Mouse (Mus musculus) neural tube, embryonic 13.5 days (tissue): Measurements from ENCODE around the gene Ntn4. TPM values are rescaled to one million over a fixed set of nuclear protein-coding genes. Genes with fewer than 3 reads are reported as not detected.

ENCODE experiments used
- ATAC-seq: fragments of 200-750 bp; cut with Nextera tagmentation; 2 replicates; pipeline ENCODE4 v1.8.0; 2017; ENCODE audit warnings: low read depth, mild to moderate bottlenecking, moderate TSS enrichment, moderate library complexity
- H3K27ac ChIP-seq: fragments of 300-500 bp; sonication (generic); replicated peaks from 2 replicates; pipeline ENCODE4 v1.5.1; 2015; ENCODE audit warnings: moderate library complexity, mild to moderate bottlenecking, inconsistent platforms
- H3K27me3 ChIP-seq: fragments of 300-500 bp; sonication (generic); 2 replicates; pipeline ENCODE4 v1.6.1; 2015; ENCODE audit warnings: mild to moderate bottlenecking, inconsistent platforms
- H3K36me3 ChIP-seq: fragments of 300-500 bp; sonication (generic); 2 replicates; pipeline ENCODE4 v1.6.1; 2015; ENCODE audit warnings: mild to moderate bottlenecking, inconsistent platforms
- H3K4me1 ChIP-seq: fragments of 300-500 bp; sonication (generic); replicated peaks from 2 replicates; pipeline ENCODE4 v1.6.1; 2015; ENCODE audit warnings: inconsistent platforms
- H3K4me2 ChIP-seq: fragments of 300-500 bp; sonication (generic); 2 replicates; pipeline ENCODE4 v1.6.1; 2015; ENCODE audit warnings: inconsistent platforms, mild to moderate bottlenecking, moderate library complexity
- H3K4me3 ChIP-seq: fragments of 300-500 bp; sonication (generic); 2 replicates; pipeline ENCODE4 v1.5.1; 2015; ENCODE audit warnings: mild to moderate bottlenecking, inconsistent platforms
- H3K9ac ChIP-seq: fragments of 300-500 bp; sonication (generic); 2 replicates; pipeline ENCODE4 v1.6.1; 2015; ENCODE audit warnings: moderate library complexity, mild to moderate bottlenecking, inconsistent platforms
- H3K9me3 ChIP-seq: fragments of 300-500 bp; sonication (generic); 2 replicates; pipeline ENCODE4 v1.6.1; 2016; ENCODE audit warnings: inconsistent platforms
- WGBS: fragments of 180-500 bp; shearing (Covaris S2); methylation state at CpG from one replicate; pipeline ENCODE4 v1.1.7; 2015; 5-methylcytosine and 5-hydroxymethylcytosine counted together
- polyA plus RNA-seq: library from polyadenylated mRNA; unstranded; fragments of >200 nt; fragmentation: Nextera tagmentation; extraction: Ambion mirVana; gene quantifications from 2 replicates; pipeline ENCODE4 v1.2.1, GENCODE M21; 2015

The Ntn4 gene
- polyA plus RNA-seq, 1 experiment from 2014 or later, result 0.93 TPM

- H3K9ac ChIP-seq, result no peak overlapping the region
- peaks cover 27% of the 10 kb centered on the region for H3K27me3 ChIP-seq
- ATAC-seq, result no peak
- no peak overlapping the region for H3K27ac ChIP-seq
- no peaks in the 10 kb centered on the region for H3K9me3 ChIP-seq
- H3K4me2 ChIP-seq, result no peak overlapping the region
- H3K36me3 ChIP-seq, result no peaks in the 10 kb centered on the region
- H3K4me3 ChIP-seq, result no peak overlapping the region
- 56% methylated on average over 7 of the region's 7 CpGs for WGBS
- no peaks in the 10 kb centered on the region for H3K4me1 ChIP-seq
Measured at GRCm38 (mm10) chr10:93777372-93777771, 136.9 kb downstream of the Ntn4 start.

GRCm38 (mm10) chr10:93783216-93784013 is 142.9 kb downstream of the Ntn4 start:
- Histone ChIP-seq H3K4me3 (no peak overlapping the region), H3K9me3 (no peaks in the 10 kb centered on the region), H3K4me2 (no peak overlapping the region), H3K9ac (no peak overlapping the region), H3K27me3 (no peaks in the 10 kb centered on the region), H3K36me3 (no peaks in the 10 kb centered on the region), H3K27ac (no peak overlapping the region), H3K4me1 (no peaks in the 10 kb centered on the region)
- WGBS, result 66% methylated on average over 15 of the region's 15 CpGs
- ATAC-seq, result no peak

Other genes starting within 250 kb of the Ntn4 start
- 99.1 and 103 TPM in 2 replicates for gene Lta4h, start 187.3 kb upstream of the Ntn4 start, polyA plus RNA-seq
- not detected in 2 replicates for gene Hal, start 151.9 kb upstream of the Ntn4 start, polyA plus RNA-seq
- not detected in 2 replicates for gene Amdhd1, start 100.6 kb upstream of the Ntn4 start, polyA plus RNA-seq
- 0.28 and 0.56 TPM in 2 replicates for gene Ccdc38, start 100.0 kb upstream of the Ntn4 start, polyA plus RNA-seq
- 65.8 and 80.0 TPM in 2 replicates for gene Snrpf, start 51.0 kb upstream of the Ntn4 start, polyA plus RNA-seq
- gene Usp44, start 190.9 kb downstream of the Ntn4 start, polyA plus RNA-seq, result 0.28 and 0.54 TPM in 2 replicates